Mouse (Mus musculus): ENCODE measurements around the gene Pnkd. TPM values are rescaled to one million over a fixed set of nuclear protein-coding genes. Genes with fewer than 3 reads are reported as not detected.
"Not testable (repeated sequence)": the region's sequence is repeated elsewhere in the genome, so short reads cannot be mapped to it uniquely, and the experiment has no call there.

The Pnkd gene
- polyA plus RNA-seq, 1 experiment, result 68.0 TPM

DNA sequence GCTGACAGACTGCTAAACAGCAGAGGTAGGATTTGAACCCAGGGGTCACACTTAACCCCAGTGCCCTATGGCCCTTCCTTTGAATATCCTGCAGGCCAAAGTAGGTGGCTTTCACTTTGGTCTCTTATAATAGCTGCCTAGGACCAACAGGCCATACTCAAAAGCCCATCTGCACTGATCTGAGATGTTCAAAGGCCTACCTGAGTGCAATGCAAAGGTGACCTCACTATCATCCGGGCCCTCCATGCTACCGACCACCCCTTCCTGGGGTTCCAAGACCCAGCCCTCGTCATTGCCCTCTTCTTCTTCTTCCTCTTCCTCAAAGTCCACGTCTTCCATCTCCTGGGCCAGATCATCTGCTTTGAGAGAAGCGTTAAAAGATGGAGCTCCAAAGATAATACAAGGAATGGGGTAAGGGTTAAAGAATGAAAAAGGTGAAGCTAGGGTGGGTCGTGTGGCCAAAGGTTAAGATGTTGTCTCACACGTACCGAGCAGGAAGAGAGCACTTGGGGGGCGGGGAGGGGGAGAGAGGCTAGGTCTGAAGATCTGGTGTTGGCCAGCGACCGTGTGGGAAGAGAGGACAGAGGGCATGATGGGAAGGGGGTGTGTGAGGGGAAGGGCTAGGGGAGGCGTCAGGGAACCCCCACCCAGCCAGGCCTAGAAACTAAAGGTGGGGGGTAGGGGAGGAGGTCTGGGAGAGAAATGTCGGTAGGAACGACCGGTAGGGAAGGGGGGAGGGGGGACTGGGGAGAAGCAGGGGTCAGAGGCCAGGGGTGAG, 855 bp upstream of the Pnkd start:
- peak overlapping the region; percentile 79 for H3K4me3 ChIP-seq (ENCODE audit: insufficient read depth, poor library complexity, severe bottlenecking)
- TF ChIP-seq FOSL1 (IDR thresholded peaks at IDR 0.05; ENCODE audit: insufficient read depth, low read length, poor library complexity, severe bottlenecking), result no peak
- no peak for TF ChIP-seq CEBPB (IDR thresholded peaks at IDR 0.05; ENCODE audit: low read depth)
- TF ChIP-seq MAX (IDR thresholded peaks at IDR 0.05), result no peak
- TF ChIP-seq MYOD1 (IDR thresholded peaks at IDR 0.05; ENCODE audit: control insufficient read depth, insufficient read length, low read depth), result no peak
- TF ChIP-seq CTCF (IDR thresholded peaks at IDR 0.05; ENCODE audit: control insufficient read depth, insufficient read depth, insufficient read length), result no peak
- TF ChIP-seq MYOG (IDR thresholded peaks at IDR 0.05; ENCODE audit: control insufficient read depth, extremely low read depth, insufficient read length), result no peak
- no peak for TF ChIP-seq USF1 (IDR thresholded peaks at IDR 0.05; ENCODE audit: low read depth)
- H3ac ChIP-seq (ENCODE audit: control insufficient read depth, insufficient read length, low read depth), result peak overlapping the region; percentile 74
- peaks cover 47% of the 10 kb centered on the region for H3K36me3 ChIP-seq (ENCODE audit: control insufficient read depth, insufficient read depth)
- H3K27me3 ChIP-seq (ENCODE audit: control insufficient read depth, insufficient read depth, insufficient read length), result no peaks in the 10 kb centered on the region
- peaks cover 31% of the 10 kb centered on the region for H3K79me2 ChIP-seq (ENCODE audit: control insufficient read depth, insufficient read depth)
- peaks cover 10% of the 10 kb centered on the region for H3K79me3 ChIP-seq (ENCODE audit: low read depth)

- peaks cover 10% of the 10 kb centered on the region for H3K79me3 ChIP-seq (ENCODE audit: low read depth)
- H3ac ChIP-seq (ENCODE audit: control insufficient read depth, insufficient read length, low read depth), result peak overlapping the region; percentile 80
- no peaks in the 10 kb centered on the region for H3K27me3 ChIP-seq (ENCODE audit: control insufficient read depth, insufficient read depth, insufficient read length)
- peaks cover 31% of the 10 kb centered on the region for H3K79me2 ChIP-seq (ENCODE audit: control insufficient read depth, insufficient read depth)
- H3K4me3 ChIP-seq (ENCODE audit: insufficient read depth, poor library complexity, severe bottlenecking), result peak overlapping the region; percentile 57
- no peak for TF ChIP-seq MYOD1 (IDR thresholded peaks at IDR 0.05; ENCODE audit: control insufficient read depth, insufficient read length, low read depth)
- no peak for TF ChIP-seq MAX (IDR thresholded peaks at IDR 0.05)
- no peak for TF ChIP-seq CTCF (IDR thresholded peaks at IDR 0.05; ENCODE audit: control insufficient read depth, insufficient read depth, insufficient read length)
- TF ChIP-seq MYOG (IDR thresholded peaks at IDR 0.05; ENCODE audit: control insufficient read depth, extremely low read depth, insufficient read length), result no peak
- TF ChIP-seq CEBPB (IDR thresholded peaks at IDR 0.05; ENCODE audit: low read depth), result no peak
- no peak for TF ChIP-seq USF1 (IDR thresholded peaks at IDR 0.05; ENCODE audit: low read depth)
- TF ChIP-seq FOSL1 (IDR thresholded peaks at IDR 0.05; ENCODE audit: insufficient read depth, low read length, poor library complexity, severe bottlenecking), result no peak
- H3K36me3 ChIP-seq (ENCODE audit: control insufficient read depth, insufficient read depth), result peaks cover 60% of the 10 kb centered on the region
Observed at GRCm38 (mm10) chr1:74285212-74286010, 681 bp downstream of the Pnkd start.

DNA sequence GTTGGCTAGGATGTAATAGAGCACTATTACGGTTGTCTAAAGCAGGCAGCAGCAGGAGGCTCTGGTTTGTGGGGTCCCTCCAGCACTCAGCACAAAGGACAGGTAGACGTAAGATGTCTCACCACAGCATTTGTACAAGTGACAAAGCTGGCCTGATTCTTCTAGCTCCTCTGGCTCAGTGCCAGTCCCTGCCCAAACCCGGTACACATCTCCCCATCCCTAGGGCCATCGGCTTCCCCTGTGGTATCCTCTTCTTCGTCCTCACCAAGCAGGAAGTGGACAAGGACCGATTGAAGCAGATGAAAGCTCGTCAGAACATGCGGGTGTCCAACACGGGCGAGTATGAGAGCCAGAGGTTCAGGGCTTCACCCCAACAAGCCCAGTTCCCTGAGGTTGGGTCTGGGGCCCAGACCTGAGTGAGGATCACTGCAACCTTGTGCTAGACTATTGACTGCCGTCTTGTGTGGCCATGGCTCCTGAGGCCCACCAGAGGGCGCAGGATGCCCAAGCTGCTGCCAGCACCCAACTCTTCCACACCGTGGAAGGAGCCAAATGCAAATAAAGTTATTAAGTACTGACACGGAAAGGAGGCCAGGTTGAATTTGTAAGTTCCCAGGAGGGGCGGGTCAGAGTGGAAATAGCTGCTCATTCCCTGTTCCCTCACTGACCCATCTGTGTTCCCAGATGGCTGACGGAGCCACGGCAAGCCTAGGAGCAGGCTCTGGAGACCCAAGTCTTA, 2.3 kb downstream of the Pnkd start:
- not testable (repeated sequence) for H3K4me3 ChIP-seq (ENCODE audit: insufficient read depth, poor library complexity, severe bottlenecking); H3ac ChIP-seq (ENCODE audit: control insufficient read depth, insufficient read length, low read depth); H3K27me3 ChIP-seq (ENCODE audit: control insufficient read depth, insufficient read depth, insufficient read length)
- Histone ChIP-seq H3K79me3 (ENCODE audit: low read depth) (peaks cover 10% of the 10 kb centered on the region), H3K79me2 (ENCODE audit: control insufficient read depth, insufficient read depth) (peaks cover 31% of the 10 kb centered on the region), H3K36me3 (ENCODE audit: control insufficient read depth, insufficient read depth) (peaks cover 57% of the 10 kb centered on the region)

GRCm38 (mm10) chr1:74288327-74288726, 3.6 kb downstream of the Pnkd start:
- TF ChIP-seq MYOD1 (IDR thresholded peaks at IDR 0.05; ENCODE audit: control insufficient read depth, insufficient read length, low read depth) (no peak), USF1 (IDR thresholded peaks at IDR 0.05; ENCODE audit: low read depth) (no peak), CEBPB (IDR thresholded peaks at IDR 0.05; ENCODE audit: low read depth) (no peak)
- Histone ChIP-seq H3K79me2 (ENCODE audit: control insufficient read depth, insufficient read depth) (peaks cover 21% of the 10 kb centered on the region), H3K4me3 (ENCODE audit: insufficient read depth, poor library complexity, severe bottlenecking) (no peak overlapping the region), H3K27me3 (ENCODE audit: control insufficient read depth, insufficient read depth, insufficient read length) (no peaks in the 10 kb centered on the region), H3K36me3 (ENCODE audit: control insufficient read depth, insufficient read depth) (peaks cover 54% of the 10 kb centered on the region), H3ac (ENCODE audit: control insufficient read depth, insufficient read length, low read depth) (no peak overlapping the region), H3K79me3 (ENCODE audit: low read depth) (peaks cover 6% of the 10 kb centered on the region)

DNA sequence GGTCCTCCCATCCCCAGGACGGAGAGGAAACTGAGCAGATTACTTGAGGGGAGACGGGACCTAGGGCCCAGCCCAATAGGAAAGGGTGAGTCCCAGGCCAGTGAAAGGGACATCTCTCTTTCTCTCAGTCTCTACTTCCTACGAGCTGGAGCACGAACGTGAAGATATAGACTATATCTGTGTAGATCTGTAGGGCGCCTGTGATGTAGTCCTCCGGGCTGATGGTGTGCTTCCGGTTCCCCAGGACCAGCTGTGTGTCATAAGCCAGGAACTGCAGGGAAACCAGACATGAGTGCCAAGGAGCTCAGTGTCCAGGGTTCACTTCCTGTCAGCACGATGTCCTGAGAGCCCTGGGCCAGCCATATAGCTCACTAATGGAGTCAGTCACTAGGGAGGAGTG, 4.5 kb downstream of the Pnkd start:
- peaks cover 4% of the 10 kb centered on the region for H3K79me3 ChIP-seq (ENCODE audit: low read depth)
- no peaks in the 10 kb centered on the region for H3K27me3 ChIP-seq (ENCODE audit: control insufficient read depth, insufficient read depth, insufficient read length)
- TF ChIP-seq CTCF (IDR thresholded peaks at IDR 0.05; ENCODE audit: control insufficient read depth, insufficient read depth, insufficient read length), result no peak
- TF ChIP-seq MYOD1 (IDR thresholded peaks at IDR 0.05; ENCODE audit: control insufficient read depth, insufficient read length, low read depth), result no peak
- TF ChIP-seq MAX (IDR thresholded peaks at IDR 0.05), result no peak
- TF ChIP-seq FOSL1 (IDR thresholded peaks at IDR 0.05; ENCODE audit: insufficient read depth, low read length, poor library complexity, severe bottlenecking), result no peak
- TF ChIP-seq MYOG (IDR thresholded peaks at IDR 0.05; ENCODE audit: control insufficient read depth, extremely low read depth, insufficient read length), result no peak
- TF ChIP-seq USF1 (IDR thresholded peaks at IDR 0.05; ENCODE audit: low read depth), result no peak
- TF ChIP-seq CEBPB (IDR thresholded peaks at IDR 0.05; ENCODE audit: low read depth), result no peak
- peaks cover 21% of the 10 kb centered on the region for H3K79me2 ChIP-seq (ENCODE audit: control insufficient read depth, insufficient read depth)
- peaks cover 61% of the 10 kb centered on the region for H3K36me3 ChIP-seq (ENCODE audit: control insufficient read depth, insufficient read depth)
- H3ac ChIP-seq (ENCODE audit: control insufficient read depth, insufficient read length, low read depth), result no peak overlapping the region
- H3K4me3 ChIP-seq (ENCODE audit: insufficient read depth, poor library complexity, severe bottlenecking), result no peak overlapping the region

Data from C2C12 (cell line).